Mouse (Mus musculus): ENCODE data around the gene Arl14. TPM values are rescaled to one million over a fixed set of nuclear protein-coding genes. Genes with fewer than 3 reads are reported as not detected.
"Not testable (repeated sequence)": the region's sequence is repeated elsewhere in the genome, so short reads cannot be mapped to it uniquely, and the experiment has no call there.

Arl14 gene
- polyA plus RNA-seq, 1 experiment from 2014 or later = 3.0 TPM

DNA sequence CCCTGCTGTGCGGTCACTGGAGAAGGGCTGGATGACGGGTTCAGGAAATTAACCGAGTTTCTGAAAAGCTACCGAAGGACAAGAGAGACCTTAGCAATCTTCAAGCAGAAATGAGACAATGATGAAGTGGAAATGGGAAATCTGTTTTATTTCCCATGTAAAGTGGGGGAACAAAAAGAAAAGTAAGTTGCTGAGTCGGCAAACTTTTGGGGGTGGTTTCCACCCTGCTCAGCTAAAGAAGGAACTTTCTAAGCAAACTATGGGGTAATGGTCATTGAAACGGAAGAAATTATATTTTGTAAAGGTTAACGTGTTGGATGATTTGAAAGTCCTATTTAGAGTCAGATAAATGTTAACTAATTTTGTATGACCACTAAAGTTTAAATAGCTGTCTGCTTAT is 768 bp downstream of the Arl14 start:
- Histone ChIP-seq H3K27ac (no peak overlapping the region), H3K9ac (no peak overlapping the region), H3K36me3 (no peaks in the 10 kb centered on the region), H3K4me2 (replicated peaks) (peak overlapping the region; percentile 46), H3K4me3 (replicated peaks) (peak overlapping the region; percentile 11), H3K4me1 (replicated peaks) (no peaks in the 10 kb centered on the region), H3K9me3 (no peaks in the 10 kb centered on the region), H3K27me3 (replicated peaks) (no peaks in the 10 kb centered on the region)
- ATAC-seq = no peak
- 76% methylated on average over 7 of the region's 7 CpGs for WGBS

DNA sequence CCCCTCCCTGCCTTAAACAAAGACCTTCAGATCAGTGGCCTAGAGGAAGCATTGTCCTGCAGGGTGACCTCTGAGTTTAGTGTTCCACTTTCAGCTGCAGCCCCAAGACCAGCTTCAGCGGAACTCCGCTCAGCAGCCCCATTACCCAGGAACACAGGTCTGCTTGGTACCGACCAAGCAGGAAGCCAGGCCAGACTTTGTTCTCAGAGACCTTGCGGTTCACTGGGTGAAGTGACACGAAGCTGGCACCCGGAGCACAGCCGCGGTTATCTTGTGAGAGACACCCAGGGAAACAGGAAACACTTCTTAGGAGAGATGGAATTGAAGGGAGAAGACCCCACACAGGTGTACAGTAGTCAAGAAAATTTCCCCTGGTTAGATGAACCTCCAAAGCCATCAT is 1.4 kb downstream of the Arl14 start:
- H3K27ac ChIP-seq = no peak overlapping the region
- no peak overlapping the region for H3K4me2 ChIP-seq (replicated peaks)
- no peaks in the 10 kb centered on the region for H3K36me3 ChIP-seq
- no peak for ATAC-seq
- WGBS = 54% methylated on average over 8 of the region's 8 CpGs
- H3K4me1 ChIP-seq (replicated peaks) = no peaks in the 10 kb centered on the region
- H3K9me3 ChIP-seq = no peaks in the 10 kb centered on the region
- H3K9ac ChIP-seq = no peak overlapping the region
- H3K27me3 ChIP-seq (replicated peaks) = no peaks in the 10 kb centered on the region
- no peak overlapping the region for H3K4me3 ChIP-seq (replicated peaks)

DNA sequence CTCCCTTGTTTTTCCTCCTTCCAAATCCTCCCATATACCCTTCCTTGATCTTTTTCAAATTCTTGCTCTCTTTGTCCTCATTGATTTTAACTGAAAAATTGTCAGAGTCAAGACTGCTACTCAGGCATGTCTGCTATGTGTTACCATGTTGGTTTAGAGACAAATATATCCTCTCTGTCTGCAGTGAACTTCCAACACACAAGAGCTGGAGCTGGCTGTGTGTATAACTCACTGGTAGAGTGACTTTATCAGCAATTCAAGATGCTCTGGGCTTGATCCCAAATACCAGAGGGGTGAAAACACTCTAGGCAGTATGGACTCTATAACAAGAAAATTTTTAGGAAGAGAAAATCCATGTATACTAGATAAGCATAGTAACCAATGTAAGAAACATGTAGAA is 2.8 kb downstream of the Arl14 start:
- H3K4me2 ChIP-seq (replicated peaks) = no peak overlapping the region
- ATAC-seq = no peak
- no peaks in the 10 kb centered on the region for H3K9me3 ChIP-seq
- H3K27ac ChIP-seq = no peak overlapping the region
- no peak overlapping the region for H3K9ac ChIP-seq
- no peak overlapping the region for H3K4me3 ChIP-seq (replicated peaks)
- no peaks in the 10 kb centered on the region for H3K27me3 ChIP-seq (replicated peaks)
- no peaks in the 10 kb centered on the region for H3K4me1 ChIP-seq (replicated peaks)
- no peaks in the 10 kb centered on the region for H3K36me3 ChIP-seq

DNA sequence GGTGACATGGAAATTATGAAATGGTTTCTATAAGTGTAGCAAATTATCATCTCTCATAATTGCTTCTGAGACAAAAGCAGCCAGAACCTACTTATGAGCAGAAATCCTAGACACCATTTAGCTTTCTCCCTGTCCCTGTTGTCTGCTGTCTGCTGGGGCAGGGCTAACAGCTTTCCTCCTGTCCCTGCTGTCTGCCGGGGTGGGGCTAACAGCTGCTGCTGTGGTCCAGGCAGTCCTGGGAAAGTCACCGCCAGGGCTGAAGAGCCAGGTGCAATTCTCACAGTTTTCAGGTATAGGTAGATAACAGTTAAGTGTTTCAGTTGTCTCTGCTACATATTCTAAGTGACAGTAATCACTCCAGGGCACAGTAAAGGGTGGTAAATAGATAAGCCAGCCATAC is 4.3 kb downstream of the Arl14 start:
- no peaks in the 10 kb centered on the region for H3K9me3 ChIP-seq
- H3K4me2 ChIP-seq (replicated peaks) = no peak overlapping the region
- H3K36me3 ChIP-seq = no peaks in the 10 kb centered on the region
- no peak overlapping the region for H3K4me3 ChIP-seq (replicated peaks)
- no peak overlapping the region for H3K9ac ChIP-seq
- no peak overlapping the region for H3K27ac ChIP-seq
- 42% methylated on average over 2 of the region's 2 CpGs for WGBS
- H3K27me3 ChIP-seq (replicated peaks) = no peaks in the 10 kb centered on the region
- ATAC-seq = no peak
- no peaks in the 10 kb centered on the region for H3K4me1 ChIP-seq (replicated peaks)

DNA sequence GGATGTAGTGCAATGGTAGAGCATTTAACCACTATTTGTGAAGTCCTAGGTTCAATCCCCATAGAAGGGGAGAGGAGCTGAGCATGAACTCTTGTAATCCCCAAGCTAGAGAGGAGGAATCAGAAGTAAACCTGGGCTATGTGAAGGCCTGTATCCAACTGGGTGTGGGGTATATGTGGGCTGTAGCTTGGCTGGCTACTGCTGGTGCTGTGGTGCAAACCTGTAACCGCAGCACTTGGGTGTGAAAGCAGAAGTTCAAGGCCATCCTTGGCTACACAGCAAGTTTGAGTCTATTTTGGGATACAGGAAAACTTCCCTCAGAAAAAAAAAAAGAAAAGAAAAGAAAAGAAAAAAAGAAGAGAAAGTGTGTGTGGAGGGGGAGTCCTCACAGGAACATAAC is 5.8 kb downstream of the Arl14 start:
- ATAC-seq = no peak
- H3K4me2 ChIP-seq (replicated peaks) = no peak overlapping the region
- no peaks in the 10 kb centered on the region for H3K9me3 ChIP-seq
- no peaks in the 10 kb centered on the region for H3K27me3 ChIP-seq (replicated peaks)
- no peaks in the 10 kb centered on the region for H3K4me1 ChIP-seq (replicated peaks)
- 93% methylated on average over 1 of the region's 1 CpGs for WGBS
- no peak overlapping the region for H3K9ac ChIP-seq
- no peak overlapping the region for H3K27ac ChIP-seq
- no peaks in the 10 kb centered on the region for H3K36me3 ChIP-seq
- no peak overlapping the region for H3K4me3 ChIP-seq (replicated peaks)

DNA sequence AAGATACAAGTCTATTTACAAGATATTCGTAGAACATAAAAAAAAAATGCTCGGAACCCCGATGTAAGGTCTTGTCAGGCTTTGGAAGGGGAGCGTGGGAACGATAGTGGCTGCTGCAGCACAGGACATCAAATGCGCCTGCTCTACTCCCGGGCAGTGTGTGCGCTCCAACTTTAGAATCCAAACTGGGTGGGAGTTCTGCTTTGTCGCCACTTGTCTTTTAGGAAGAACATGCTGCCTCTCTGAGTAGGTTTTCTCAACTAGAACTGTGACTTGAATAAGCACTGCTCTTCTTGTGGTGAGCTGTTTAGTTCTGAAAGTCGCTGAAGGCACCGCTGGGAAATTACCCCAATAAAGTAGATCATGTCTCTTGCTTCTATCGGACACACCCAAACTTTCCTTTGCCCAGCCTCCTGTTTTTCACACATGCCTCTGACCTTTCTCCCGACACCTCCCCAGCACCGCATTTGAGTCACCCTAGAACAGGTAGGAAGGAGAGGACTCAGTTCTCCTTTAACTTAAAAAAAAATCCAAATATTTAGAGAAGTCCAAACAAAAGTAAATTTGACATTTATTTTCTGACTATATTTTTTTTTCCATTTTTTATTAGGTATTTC is 9.4 kb downstream of the Arl14 start:
- ATAC-seq = peak; percentile 89
- Histone ChIP-seq H3K9ac (no peak overlapping the region), H3K27me3 (replicated peaks) (no peaks in the 10 kb centered on the region), H3K27ac (no peak overlapping the region), H3K36me3 (no peaks in the 10 kb centered on the region), H3K9me3 (no peaks in the 10 kb centered on the region), H3K4me2 (replicated peaks) (no peak overlapping the region), H3K4me3 (replicated peaks) (no peak overlapping the region), H3K4me1 (replicated peaks) (no peaks in the 10 kb centered on the region)
- WGBS = 78% methylated on average over 14 of the region's 14 CpGs

DNA sequence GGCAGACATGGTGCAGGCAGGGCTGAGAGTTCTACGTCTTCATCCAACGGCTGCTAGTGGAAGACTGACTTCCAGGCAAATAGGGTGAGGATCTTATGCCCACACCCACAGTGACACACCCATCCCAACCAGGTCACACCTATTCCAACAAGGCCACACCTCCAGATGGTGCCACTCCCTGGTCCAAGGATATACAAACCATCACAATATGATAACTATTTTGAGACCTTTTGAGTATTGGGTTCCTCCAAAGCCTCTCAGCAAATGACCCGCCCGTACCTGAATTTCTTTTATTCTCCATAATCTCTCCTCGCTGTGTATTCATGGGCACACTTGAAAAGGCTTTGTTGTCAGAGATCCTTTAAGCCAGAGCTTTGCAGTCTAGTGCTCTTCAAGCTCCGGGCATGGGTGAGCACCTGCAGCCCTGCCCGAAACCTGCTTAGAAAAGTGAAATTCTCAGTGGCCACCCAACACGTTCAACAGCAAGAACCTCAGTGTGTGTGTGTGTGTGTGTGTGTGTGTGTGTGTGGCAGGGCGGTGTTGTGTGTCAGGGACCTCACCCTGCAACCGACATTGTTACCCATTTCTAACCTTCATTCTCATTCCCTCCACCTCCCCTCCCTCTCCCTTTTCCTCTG is 11.5 kb downstream of the Arl14 start:
- not testable (repeated sequence) for H3K4me1 ChIP-seq (replicated peaks); H3K27me3 ChIP-seq (replicated peaks); H3K4me3 ChIP-seq (replicated peaks); H3K9me3 ChIP-seq; H3K27ac ChIP-seq; H3K4me2 ChIP-seq (replicated peaks); H3K9ac ChIP-seq; H3K36me3 ChIP-seq; ATAC-seq
- WGBS = 90% methylated on average over 10 of the region's 10 CpGs

DNA sequence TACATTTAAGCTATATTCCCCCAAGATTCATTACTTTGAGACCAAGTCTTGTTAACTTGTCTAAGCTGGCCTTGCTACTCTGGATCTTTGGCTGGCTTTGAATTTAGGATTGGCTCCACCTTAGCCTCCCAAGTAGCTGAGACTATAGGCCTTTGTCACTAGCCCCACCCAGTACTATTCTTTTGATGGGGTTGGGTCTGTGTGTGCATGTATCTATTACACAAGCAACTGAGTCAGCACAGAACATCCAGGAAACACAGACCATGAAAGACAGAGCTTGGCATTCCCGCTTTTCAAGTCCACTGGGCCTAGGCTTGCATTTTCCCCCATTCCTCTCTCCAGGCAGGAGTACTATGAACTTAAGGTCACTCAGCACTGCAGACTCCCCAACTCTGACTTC is 12.3 kb downstream of the Arl14 start:
- H3K4me3 ChIP-seq (replicated peaks) = no peak overlapping the region
- H3K9me3 ChIP-seq = no peaks in the 10 kb centered on the region
- H3K9ac ChIP-seq = no peak overlapping the region
- ATAC-seq = no peak
- H3K36me3 ChIP-seq = no peaks in the 10 kb centered on the region
- no peaks in the 10 kb centered on the region for H3K27me3 ChIP-seq (replicated peaks)
- 92% methylated on average over 1 of the region's 1 CpGs for WGBS
- H3K4me1 ChIP-seq (replicated peaks) = no peaks in the 10 kb centered on the region
- no peak overlapping the region for H3K27ac ChIP-seq
- H3K4me2 ChIP-seq (replicated peaks) = no peak overlapping the region

DNA sequence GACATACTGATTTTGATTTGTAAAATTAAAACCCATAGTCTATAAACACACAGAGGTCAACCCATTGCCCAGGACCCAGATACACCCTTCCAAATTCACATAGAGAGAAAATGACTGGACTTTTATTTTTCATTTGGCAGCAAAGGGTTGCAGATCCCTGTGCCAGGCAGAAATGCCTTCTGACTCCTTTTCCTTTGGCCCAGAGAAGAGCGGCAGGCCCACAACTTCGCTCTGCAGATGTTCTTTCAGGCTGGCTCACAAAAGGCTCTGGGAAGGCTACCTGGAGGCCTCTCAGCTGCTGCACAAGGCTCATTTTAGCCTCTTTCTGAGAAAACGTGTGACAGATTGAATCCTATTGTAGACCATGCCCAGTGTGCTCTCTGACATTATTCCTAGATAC is 13.6 kb downstream of the Arl14 start:
- H3K9me3 ChIP-seq = no peaks in the 10 kb centered on the region
- no peaks in the 10 kb centered on the region for H3K27me3 ChIP-seq (replicated peaks)
- 0 out of 2 replicates have a peak, but pooled peaks cover 3% of the 10 kb centered on the region for H3K4me1 ChIP-seq (replicated peaks)
- H3K27ac ChIP-seq = no peak overlapping the region
- H3K4me3 ChIP-seq (replicated peaks) = no peak overlapping the region
- ATAC-seq = no peak
- no peak overlapping the region for H3K4me2 ChIP-seq (replicated peaks)
- H3K9ac ChIP-seq = no peak overlapping the region
- WGBS = 80% methylated on average over 3 of the region's 3 CpGs
- H3K36me3 ChIP-seq = no peaks in the 10 kb centered on the region

DNA sequence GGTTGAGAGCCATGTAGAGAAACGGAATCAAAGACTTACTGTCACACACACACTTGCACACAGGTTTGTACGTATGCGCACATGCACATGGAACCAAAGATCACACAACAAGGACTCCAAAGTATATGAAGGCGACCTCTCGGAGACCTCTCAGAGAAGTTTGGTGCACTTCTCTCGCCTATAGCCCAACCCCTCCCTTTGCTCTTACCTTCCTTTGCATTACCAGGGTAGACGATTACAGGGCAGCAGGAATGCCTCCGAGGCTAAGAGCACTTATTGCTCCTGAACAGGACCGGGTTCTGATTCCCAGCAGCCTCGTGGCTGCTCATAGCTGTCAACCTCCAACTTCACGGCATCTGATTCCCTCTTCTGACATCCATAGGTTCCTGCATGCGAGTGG is 14.3 kb downstream of the Arl14 start:
- no peaks in the 10 kb centered on the region for H3K9me3 ChIP-seq
- H3K27ac ChIP-seq = no peak overlapping the region
- H3K4me2 ChIP-seq (replicated peaks) = no peak overlapping the region
- ATAC-seq = no peak
- no peak overlapping the region for H3K4me3 ChIP-seq (replicated peaks)
- 0 out of 2 replicates have a peak, but pooled peaks cover 9% of the 10 kb centered on the region for H3K4me1 ChIP-seq (replicated peaks)
- no peak overlapping the region for H3K9ac ChIP-seq
- H3K36me3 ChIP-seq = no peaks in the 10 kb centered on the region
- 88% methylated on average over 12 of the region's 12 CpGs for WGBS
- H3K27me3 ChIP-seq (replicated peaks) = no peaks in the 10 kb centered on the region

DNA sequence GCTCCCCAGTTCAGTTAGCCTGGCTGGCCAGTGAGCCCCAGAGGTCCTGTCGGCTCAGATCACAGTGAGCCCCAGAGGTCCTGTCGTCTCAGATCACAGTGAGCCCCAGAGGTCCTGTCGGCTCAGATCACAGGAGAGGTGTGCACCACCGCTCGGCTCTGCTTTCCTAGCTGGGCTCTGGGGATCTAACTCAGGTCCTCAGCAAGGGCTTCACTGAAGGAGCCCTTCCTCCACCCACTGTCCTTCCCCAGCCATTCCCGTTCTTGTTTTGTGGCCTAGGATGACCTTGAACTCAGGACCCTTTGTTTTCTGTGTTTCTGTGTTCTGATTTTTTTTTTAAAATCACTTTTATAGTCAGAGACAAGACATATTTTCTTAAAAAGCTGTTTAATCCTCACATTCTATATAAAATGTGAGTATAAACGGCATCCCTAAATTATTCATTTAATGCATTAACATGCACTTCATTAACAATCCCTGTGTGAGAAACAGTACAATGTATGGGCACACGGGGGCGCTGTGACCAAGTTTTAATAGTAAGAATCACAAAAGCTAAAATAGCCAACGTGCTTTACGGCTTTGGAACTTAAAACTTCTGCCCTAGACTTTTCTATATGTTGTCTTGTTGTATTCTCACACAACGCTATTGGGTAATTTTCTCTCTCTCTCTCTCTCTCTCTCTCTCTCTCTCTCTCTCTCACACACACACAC is 16.1 kb downstream of the Arl14 start:
- no peak overlapping the region for H3K27ac ChIP-seq
- no peak overlapping the region for H3K4me3 ChIP-seq (replicated peaks)
- WGBS = 48% methylated on average over 12 of the region's 12 CpGs
- H3K9me3 ChIP-seq = no peaks in the 10 kb centered on the region
- H3K36me3 ChIP-seq = no peaks in the 10 kb centered on the region
- no peak overlapping the region for H3K9ac ChIP-seq
- H3K27me3 ChIP-seq (replicated peaks) = no peaks in the 10 kb centered on the region
- no peak overlapping the region; the same call in 1 of the 2 replicates for H3K4me2 ChIP-seq (replicated peaks)
- 0 out of 2 replicates have a peak, but pooled peaks cover 10% of the 10 kb centered on the region for H3K4me1 ChIP-seq (replicated peaks)
- ATAC-seq = no peak

DNA sequence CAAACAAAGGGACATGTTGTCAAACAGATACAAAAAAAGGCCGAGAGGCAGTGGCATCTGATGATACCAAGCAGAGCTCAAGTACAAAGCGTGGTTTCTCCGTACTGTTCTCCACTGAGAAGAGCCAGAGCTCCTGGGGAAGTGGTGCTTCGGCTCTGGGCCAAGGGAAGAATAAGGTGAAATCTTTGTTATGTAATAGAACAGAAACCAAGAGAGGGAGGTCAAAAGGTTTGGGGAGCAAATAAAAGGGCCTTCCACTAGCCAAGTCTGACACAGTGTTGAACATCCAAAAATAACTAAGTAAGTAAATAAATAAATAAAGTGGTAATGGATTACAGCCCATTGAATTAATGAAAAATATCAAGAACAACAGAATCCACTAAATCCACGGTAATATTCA is 17.0 kb downstream of the Arl14 start:
- H3K9me3 ChIP-seq = no peaks in the 10 kb centered on the region
- no peak overlapping the region for H3K9ac ChIP-seq
- H3K36me3 ChIP-seq = no peaks in the 10 kb centered on the region
- no peak overlapping the region for H3K27ac ChIP-seq
- no peak for ATAC-seq
- H3K27me3 ChIP-seq (replicated peaks) = no peaks in the 10 kb centered on the region
- no peak overlapping the region for H3K4me2 ChIP-seq (replicated peaks)
- no peak overlapping the region for H3K4me3 ChIP-seq (replicated peaks)
- WGBS = 58% methylated on average over 5 of the region's 5 CpGs
- H3K4me1 ChIP-seq (replicated peaks) = 0 out of 2 replicates have a peak, but pooled peaks cover 10% of the 10 kb centered on the region

DNA sequence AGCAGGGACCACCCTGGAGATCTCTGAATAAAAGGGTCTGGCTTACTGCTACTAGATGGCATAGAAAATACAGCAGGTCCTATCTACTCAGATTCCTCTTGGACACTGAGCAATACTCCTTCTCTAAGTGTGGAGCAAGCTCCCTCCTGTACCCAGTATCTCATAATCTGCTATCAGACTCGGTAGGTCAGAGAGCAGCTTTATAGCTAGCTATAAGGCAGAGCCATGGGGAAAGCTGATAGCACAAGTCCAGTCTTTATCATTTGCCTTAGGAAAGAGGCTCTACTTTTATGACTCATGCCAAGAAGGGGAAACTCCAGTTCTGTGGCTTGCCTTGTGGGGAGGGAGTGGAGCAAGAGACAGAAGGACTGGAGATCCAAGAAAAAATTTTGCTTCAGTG is 18.8 kb downstream of the Arl14 start:
- no peaks in the 10 kb centered on the region for H3K9me3 ChIP-seq
- ATAC-seq = peak; percentile 92
- WGBS = 42% methylated on average over 1 of the region's 1 CpGs

More for the DNA sequence above, 18.8 kb downstream of the Arl14 start:
- H3K36me3 ChIP-seq = no peaks in the 10 kb centered on the region
- no peak overlapping the region for H3K4me3 ChIP-seq (replicated peaks)
- no peak overlapping the region for H3K27ac ChIP-seq
- H3K27me3 ChIP-seq (replicated peaks) = no peaks in the 10 kb centered on the region
- no peak overlapping the region for H3K9ac ChIP-seq
- H3K4me2 ChIP-seq (replicated peaks) = no peak overlapping the region
- H3K4me1 ChIP-seq (replicated peaks) = 0 out of 2 replicates have a peak, but pooled peaks cover 10% of the 10 kb centered on the region
